8 mouse cellular contexts compared by ENCODE assay signal in the genomic region with DNA sequence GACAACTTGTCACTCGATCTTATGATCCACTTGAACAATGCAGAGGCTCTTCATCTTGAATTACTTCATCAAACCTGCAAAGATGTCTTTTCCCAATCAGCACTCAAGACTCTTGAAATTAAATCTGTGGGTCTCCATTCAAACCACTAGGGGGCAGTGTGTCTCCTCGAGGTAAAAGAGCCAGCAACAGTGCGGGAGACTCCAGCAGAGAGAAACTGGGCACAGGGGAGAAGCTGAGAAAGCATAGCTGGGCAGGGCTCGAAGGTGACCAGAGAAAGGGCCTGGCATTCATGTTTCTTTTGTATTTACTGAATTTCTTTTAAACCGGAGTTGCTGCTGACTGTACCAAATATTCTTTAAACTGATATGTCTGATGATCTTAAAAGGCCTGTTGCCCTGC.
DNase-seq lines count a peak whose midpoint lies in the region; ATAC-seq and TF ChIP-seq lines count a peak whose summit lies in the region.

No protein-coding gene starts in this region.

- H3K4me3 ChIP-seq in ES-E14 (ENCODE audit: insufficient read depth in 1 of 2, low read depth in 1 of 2, low read length in 2 of 2, poor library complexity in 1 of 2, severe bottlenecking in 1 of 2) = no peak overlapping the region
- no peak overlapping the region for H3K4me3 ChIP-seq in forebrain, embryonic 14.5 days (ENCODE audit: low read depth, low read length)
- no peak overlapping the region for H3K4me3 ChIP-seq in intestine, embryonic 15.5 days (replicated peaks)

- WGBS in forebrain, embryonic 14.5 days = 11% methylated on average over 5 of the region's 5 CpGs
- 4% methylated on average over 5 of the region's 5 CpGs for WGBS in intestine, embryonic 15.5 days

- H3K27ac ChIP-seq in ES-E14 (ENCODE audit: insufficient read depth, low read depth, low read length, poor library complexity, severe bottlenecking) = no peak overlapping the region
- H3K27ac ChIP-seq in forebrain, embryonic 14.5 days (ENCODE audit: low read depth, low read length) = no peak overlapping the region
- H3K27ac ChIP-seq in intestine, embryonic 15.5 days = no peak overlapping the region

- in situ Hi-C loops in ES-E14 (cut with MboI; ENCODE audit: low sequenced_read_pairs in 2 of 2, unreplicated experiment in 2 of 2) = loop anchor here in 1 of 2 experiments (10.0 kb wide), 2 partner anchors 156 to 186 kb away; no protein-coding TSS in a partner anchor

- H3K9ac ChIP-seq in ES-E14 (ENCODE audit: insufficient read depth, low read depth, low read length, poor library complexity, severe bottlenecking) = no peak overlapping the region
- no peak overlapping the region for H3K9ac ChIP-seq in forebrain, embryonic 14.5 days (ENCODE audit: low read length)
- no peak overlapping the region for H3K9ac ChIP-seq in intestine, embryonic 15.5 days

- ATAC-seq in cerebellum, adult (ENCODE audit: insufficient number of reproducible peaks, low FRiP score, low TSS enrichment) = peak; percentile 73
- ATAC-seq in forebrain, embryonic 14.5 days = peak; percentile 61; the same call in 1 of the 2 replicates
- ATAC-seq in intestine, embryonic 15.5 days = peak; percentile 54; the same call in 1 of the 2 replicates

- DNase-seq in 3T3-L1 (ENCODE audit: low read depth, low spot score) (peak; percentile 86), ES-E14 (ENCODE audit: low read depth, low spot score) (no peak)
- DNase-seq in forebrain, embryonic 14.5 days (ENCODE audit: low spot score) = peak; percentile 85
- peak; percentile 68 to 78 for DNase-seq in left cerebral cortex, postnatal 25 days (ENCODE audit: low spot score in 2 of 2)
- peak; percentile 76 for DNase-seq in naive thymus-derived CD4-positive, alpha-beta T cell, adult 2 months (ENCODE audit: low read depth)
- DNase-seq in thymus, postnatal 0 days (ENCODE audit: low spot score) = peak; percentile 57

- intact Hi-C loops in left cerebral cortex, postnatal 25 days (cut with DNase I) = loop anchor here (2.0 to 10.0 kb wide), 3 partner anchors 66 to 186 kb away; no protein-coding TSS in a partner anchor

- H3K4me1 ChIP-seq in ES-E14 (ENCODE audit: control insufficient read depth in 2 of 2, insufficient read depth in 2 of 2, low read length in 2 of 2, poor library complexity in 1 of 2) = no peaks in the 10 kb centered on the region
- H3K4me1 ChIP-seq in forebrain, embryonic 14.5 days (ENCODE audit: control insufficient read depth, insufficient read depth, low read length) = no peaks in the 10 kb centered on the region
- H3K4me1 ChIP-seq in intestine, embryonic 15.5 days (replicated peaks) = peaks cover 14% of the 10 kb centered on the region; the same call in 1 of the 2 replicates

- H3K4me2 ChIP-seq in forebrain, embryonic 14.5 days (ENCODE audit: low read length) = no peak overlapping the region
- no peak overlapping the region for H3K4me2 ChIP-seq in intestine, embryonic 15.5 days (replicated peaks)

- H3K36me3 ChIP-seq in ES-E14 (ENCODE audit: control insufficient read depth, insufficient read depth, low read length, poor library complexity, severe bottlenecking) = no peaks in the 10 kb centered on the region
- H3K36me3 ChIP-seq in forebrain, embryonic 14.5 days (ENCODE audit: control insufficient read depth, insufficient read depth, low read length) = no peaks in the 10 kb centered on the region
- H3K36me3 ChIP-seq in intestine, embryonic 15.5 days = no peaks in the 10 kb centered on the region

- no peaks in the 10 kb centered on the region for H3K9me3 ChIP-seq in ES-E14 (ENCODE audit: control insufficient read depth, insufficient read depth, low read depth, low read length)
- no peaks in the 10 kb centered on the region for H3K9me3 ChIP-seq in forebrain, embryonic 14.5 days (replicated peaks; ENCODE audit: control insufficient read depth, low read length)
- no peaks in the 10 kb centered on the region for H3K9me3 ChIP-seq in intestine, embryonic 15.5 days

- H3K27me3 ChIP-seq in forebrain, embryonic 14.5 days (replicated peaks; ENCODE audit: control insufficient read depth, insufficient read depth, low read length) = no peaks in the 10 kb centered on the region
- H3K27me3 ChIP-seq in intestine, embryonic 15.5 days (replicated peaks) = no peaks in the 10 kb centered on the region

TF ChIP-seq in ES-E14, 5 proteins besides CTCF, POLR2A, EP300 and RAD21:
- no peak for TF ChIP-seq ZNF384 (IDR thresholded peaks at IDR 0.05; ENCODE audit: low read depth, low read length)
- peak; percentile 43; the same call in 1 of the 2 replicates for TF ChIP-seq ZC3H11A (IDR thresholded peaks at IDR 0.05; ENCODE audit: borderline replicate concordance, low read depth, low read length)
TF ChIP-seq in ES-E14: peak in this region for 1.
